Mouse (Mus musculus): ENCODE data around the gene Gp1ba.

Gp1ba gene

DNA sequence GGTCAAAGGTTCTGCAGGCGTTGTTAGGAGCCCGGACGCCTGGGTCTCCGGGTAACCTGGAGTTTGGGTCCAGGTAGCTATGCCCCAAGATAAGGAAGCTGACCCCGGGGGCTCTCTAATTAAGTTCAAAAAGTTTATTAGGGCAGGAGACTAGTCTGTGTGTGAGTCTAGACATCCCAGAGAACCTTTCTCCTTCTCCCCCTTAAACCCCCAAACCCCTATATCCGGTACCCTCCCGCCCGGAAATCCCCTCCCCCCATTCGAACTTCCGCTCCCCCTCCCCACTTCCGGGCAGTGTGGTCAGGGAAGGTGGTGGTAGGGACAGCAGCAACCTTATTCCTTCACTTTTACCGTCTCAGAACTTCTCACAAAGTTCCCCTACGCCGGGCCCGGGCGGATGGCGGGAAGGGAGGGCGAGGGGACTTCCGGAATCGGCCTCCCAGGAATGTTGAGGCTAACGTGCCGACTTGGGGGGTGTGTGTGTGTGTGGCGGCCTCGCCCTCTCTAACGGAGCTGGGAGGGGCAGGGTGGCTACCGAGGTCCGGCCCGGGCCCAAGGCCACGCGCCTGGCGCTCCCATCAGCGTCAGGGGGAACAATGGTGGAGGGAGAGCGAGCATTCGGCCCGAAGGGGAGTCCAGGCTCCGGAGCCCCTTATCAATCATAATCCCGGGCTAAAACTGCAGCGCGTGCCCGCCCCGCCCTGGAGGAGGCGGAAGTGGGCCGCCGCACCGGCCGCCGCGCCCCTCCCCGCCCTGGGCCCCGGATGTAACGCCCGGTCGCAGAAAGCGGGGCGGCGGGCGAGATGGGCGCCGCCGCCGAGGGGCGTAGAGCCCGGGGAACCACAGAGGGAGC is 14.6 kb downstream of the Gp1ba start:
- DNase-seq = peak; percentile 64

DNA sequence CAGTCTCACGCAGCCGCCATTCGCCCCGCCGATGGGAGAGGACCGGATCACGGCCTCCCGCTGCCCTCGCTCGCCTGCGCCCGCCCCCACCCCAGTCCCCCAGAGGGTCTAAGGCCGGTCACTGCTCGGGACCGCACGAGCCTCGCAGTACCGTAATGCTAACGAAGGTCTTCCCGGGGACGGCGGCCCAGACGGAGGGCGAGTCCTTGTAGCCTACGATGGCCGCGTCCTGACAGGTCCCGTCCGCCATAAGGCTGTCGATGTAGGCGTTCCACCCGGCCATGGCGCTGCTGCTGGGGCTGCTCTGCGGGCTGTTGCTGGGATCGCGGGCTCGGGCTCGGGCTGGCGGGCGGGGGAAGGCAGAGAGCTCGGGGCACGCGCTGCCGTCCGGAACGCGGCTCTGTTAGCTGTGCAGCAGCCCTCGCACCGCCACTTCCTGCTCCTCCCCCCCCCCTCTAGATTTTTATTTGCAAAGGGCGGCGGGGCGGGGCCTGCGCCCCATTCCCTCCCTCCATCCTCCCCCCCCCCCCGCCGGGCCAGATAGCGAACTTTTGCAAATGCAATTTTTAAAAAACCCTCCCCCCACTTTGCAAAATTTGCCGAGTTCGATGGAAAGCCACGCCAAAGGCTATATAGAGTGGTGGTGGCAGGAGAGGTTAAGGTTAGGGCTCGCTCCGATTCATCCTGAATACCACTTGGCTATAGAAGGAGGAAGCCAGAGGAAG is 15.4 kb downstream of the Gp1ba start, which contains the start of gene Pfn1:
Gene Pfn1, minus strand, starts transcription at position 447 of the 725 bp plus-strand sequence.
- peak; percentile 77 for DNase-seq

- DNase-seq = peak; percentile 83
These were observed 16.1 kb downstream of the Gp1ba start for GRCm38 (mm10) chr11:70654923-70655570.

- no peak for DNase-seq
These were observed 16.9 kb downstream of the Gp1ba start for GRCm38 (mm10) chr11:70655571-70656455.

DNA sequence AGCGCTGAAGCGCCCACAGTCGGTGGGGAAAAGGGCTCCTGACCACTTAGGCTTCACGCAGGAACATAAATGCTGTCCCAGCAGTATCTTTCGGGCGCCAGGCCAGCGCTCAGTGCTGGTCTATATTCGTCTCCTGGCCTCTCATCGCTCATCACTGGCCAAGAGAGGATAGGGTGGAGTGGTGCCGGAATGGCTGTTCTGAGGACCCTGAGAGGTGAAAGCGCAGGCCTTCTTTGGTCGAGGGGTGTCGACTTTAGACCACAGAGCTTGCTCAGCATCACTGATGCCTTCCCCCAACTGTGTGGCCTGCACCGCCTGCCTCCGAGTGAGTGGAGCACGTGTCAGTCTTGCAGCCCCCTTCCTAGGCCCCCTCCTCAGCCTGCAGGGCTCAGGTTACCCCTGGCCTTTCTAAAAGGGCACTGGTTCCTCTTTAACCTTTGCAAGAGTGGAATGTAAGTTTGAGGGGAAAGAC is 17.6 kb downstream of the Gp1ba start:
- no peak for DNase-seq

- no peak for DNase-seq
These were observed 18.0 kb downstream of the Gp1ba start, which contains the start of gene Eno3 for GRCm38 (mm10) chr11:70656964-70657363. TSS of gene Eno3 (plus strand) at chr11:70657202.

DNA sequence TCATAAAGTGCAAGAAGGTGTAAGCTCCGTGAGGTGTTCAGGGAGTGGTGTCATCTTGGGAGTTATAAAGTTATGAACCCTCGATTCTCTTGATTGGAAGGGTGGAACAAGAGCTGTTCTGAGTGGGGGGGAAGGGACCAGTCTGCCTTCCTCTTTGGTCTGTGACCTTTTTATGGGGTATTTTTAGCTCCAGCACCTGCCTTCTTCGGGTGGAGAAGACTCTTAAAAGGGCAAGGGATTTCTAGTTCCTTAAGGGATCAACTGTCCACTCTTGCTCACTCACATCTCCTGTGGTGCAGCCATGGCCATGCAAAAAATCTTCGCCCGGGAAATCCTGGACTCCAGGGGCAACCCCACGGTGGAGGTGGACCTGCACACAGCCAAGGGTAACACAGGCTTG is 18.7 kb downstream of the Gp1ba start:
- DNase-seq = no peak

- no peak for DNase-seq
These were observed 19.1 kb downstream of the Gp1ba start for GRCm38 (mm10) chr11:70657991-70658390.

GRCm38 (mm10) chr11:70658521-70658920 is 19.6 kb downstream of the Gp1ba start:
- DNase-seq = no peak

DNA sequence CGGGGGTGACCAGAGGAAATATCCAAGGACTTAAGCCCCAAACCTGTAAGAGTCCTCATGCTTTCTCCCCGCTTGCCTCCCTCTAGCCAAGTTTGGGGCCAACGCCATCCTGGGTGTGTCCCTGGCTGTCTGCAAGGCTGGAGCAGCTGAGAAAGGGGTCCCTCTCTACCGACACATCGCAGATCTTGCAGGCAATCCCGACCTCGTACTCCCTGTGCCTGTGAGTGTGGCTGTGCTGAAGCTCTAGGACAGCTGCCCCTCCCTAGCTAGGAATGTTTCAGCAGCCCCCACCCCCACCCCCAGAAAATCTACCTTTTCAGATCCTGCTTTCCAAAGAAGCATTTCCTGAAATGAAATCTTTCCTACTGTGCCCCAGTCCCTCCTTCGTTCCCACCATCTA is 20.0 kb downstream of the Gp1ba start:
- DNase-seq = no peak

GRCm38 (mm10) chr11:70660571-70660970 is 21.6 kb downstream of the Gp1ba start:
- DNase-seq = no peak

GRCm38 (mm10) chr11:70663101-70663500 is 24.2 kb downstream of the Gp1ba start:
- no peak for DNase-seq

DNA sequence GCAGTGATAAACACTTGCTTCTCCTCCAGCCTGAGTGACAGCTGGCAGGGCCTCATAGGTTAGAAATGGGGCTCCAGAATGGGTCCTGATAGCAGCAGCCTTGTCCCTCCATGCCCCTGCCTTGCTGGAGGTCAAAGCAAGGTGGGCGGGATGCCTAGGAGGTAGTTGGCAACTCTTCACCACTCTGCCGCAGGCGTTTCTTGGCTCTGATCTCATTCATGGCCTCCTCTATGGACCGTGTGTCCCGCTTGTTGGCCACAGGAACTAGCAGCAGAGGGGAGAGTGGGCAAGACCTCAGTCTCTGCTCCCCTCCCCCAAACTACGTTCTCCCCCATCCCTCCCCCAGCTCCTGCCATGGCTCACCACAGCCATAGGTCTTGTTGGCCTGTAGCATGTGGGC is 25.0 kb downstream of the Gp1ba start:
- DNase-seq = no peak

DNA sequence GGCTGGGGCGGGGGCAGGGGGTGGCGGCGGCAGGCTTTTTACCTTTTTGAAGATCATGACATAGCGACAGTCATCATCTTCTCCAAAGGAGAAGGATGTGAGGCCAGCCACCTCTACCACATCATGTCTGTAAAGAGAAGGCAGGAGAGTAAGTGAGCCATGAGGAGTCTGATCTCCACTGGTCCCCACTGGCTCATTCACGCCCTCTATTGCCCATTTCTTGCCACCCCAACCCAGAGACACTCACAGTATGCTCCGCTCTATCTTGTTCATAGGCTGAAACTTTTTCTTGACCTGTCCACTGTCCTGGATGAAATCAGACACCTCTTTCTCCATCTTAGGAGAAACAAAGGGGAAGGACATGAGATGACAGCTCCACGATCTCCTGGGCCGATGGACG is 25.8 kb downstream of the Gp1ba start:
- no peak for DNase-seq

GRCm38 (mm10) chr11:70666687-70667086 is 27.8 kb downstream of the Gp1ba start:
- DNase-seq = no peak

GRCm38 (mm10) chr11:70667271-70668150 is 28.6 kb downstream of the Gp1ba start:
- DNase-seq = no peak

DNA sequence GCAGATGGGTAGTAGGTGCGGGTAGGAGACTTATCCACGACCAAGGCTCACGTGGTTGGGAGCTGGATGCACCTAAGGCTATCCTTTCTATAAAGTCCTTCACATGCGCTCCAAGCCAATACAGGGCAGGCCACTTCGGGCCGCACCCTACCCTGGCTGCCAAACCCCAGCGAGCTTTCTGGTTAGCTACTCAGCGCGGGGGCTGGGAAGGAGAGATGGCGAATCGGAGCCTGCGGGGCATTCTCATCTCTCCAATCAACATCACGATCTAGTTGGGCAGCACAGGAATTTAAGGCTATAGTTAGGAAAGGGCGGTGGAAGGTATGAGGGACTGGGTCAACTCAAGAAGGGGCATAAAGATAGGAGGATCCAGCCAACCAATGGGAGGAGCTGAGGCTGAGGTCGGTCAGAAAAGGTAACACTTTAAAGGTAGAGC is 29.4 kb downstream of the Gp1ba start:
- DNase-seq = peak; percentile 70

DNA sequence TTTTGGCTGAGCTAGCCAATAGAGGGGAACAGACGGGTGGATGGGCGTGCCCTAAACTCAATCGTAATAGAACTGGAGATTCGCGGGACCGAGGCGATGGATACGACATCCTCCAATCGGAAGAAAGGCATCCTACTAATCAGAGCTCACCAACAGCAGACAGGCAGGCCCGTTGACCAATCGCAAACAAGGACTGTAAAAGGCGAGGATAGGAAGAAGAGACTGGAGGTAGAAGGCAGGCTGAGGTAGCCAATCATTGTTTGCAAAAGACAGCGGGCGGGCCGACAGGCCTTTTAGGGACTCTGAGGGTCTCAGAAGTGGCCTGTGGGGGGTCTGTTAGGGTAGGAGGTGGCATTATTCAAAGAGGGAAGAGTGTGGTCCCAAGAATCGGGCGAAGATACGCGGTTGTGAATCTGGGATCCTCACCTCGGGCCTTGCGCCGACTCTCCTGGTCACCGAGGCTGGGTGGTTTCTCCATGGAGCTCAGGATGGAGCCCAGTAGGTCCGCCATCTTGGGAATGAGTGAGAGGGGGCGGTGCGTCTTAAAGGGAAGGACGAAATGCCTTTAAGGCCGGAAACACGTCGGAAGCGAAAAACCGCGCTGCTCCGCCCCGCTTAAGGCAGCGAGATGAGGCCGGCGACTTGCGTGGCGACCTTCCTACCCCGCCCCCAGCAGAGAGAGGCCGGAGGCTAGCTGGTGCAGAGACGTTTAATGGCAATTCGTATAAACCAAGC is 30.0 kb downstream of the Gp1ba start, which contains the start of gene Spag7:
Gene Spag7, minus strand, starts transcription at position 646 of the 735 bp plus-strand sequence.
- peak; percentile 90 for DNase-seq

- DNase-seq = peak; percentile 71
These were observed 30.8 kb downstream of the Gp1ba start for GRCm38 (mm10) chr11:70669582-70670345.

DNA sequence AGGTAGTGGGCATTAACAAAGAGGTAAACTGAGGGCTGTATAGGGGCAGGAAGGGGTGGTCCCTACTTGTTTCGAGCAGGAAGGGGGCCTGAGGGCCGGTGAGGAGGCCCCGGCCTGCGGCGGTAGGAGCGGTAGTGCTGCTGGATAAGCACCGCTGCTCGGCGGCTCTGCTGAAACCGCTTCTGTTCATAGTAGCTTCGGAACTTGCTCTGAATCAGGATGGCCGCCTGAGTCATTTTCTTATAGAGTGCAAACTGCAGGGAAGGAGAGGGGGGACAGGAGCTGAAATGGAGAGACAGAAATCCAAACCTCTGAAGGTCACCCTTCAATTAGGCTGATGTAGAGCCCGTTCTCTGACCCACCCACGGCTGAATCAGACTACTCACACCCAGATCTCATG is 31.6 kb downstream of the Gp1ba start:
- no peak for DNase-seq
